Mouse (Mus musculus) E14TG2a.4 (cell line): ENCODE measurements at regions not wholly inside any gene's neighbourhood (a gene's known extent, or its start where the extent isn't known, plus 50 kb on each side); places are given as distances from the start of the nearest gene placed in this dataset.

Experiments
- H3K27me3 ChIP-seq: 2 replicates; pipeline ENCODE4 v1.6.1; 2014; ENCODE audit warnings: low read length, control low read depth; ENCODE audit not compliant: insufficient read depth
- H3K36me3 ChIP-seq: 2 replicates; pipeline ENCODE4 v1.6.1; 2014; ENCODE audit warnings: low read length, control low read depth; ENCODE audit not compliant: insufficient read depth
- H3K4me1 ChIP-seq: replicated peaks from 2 replicates; pipeline ENCODE4 v1.6.1; 2014; ENCODE audit warnings: low read depth, low read length, control low read depth
- H3K4me3 ChIP-seq: replicated peaks from 2 replicates; pipeline ENCODE4 v1.5.1; 2014; ENCODE audit warnings: mild to moderate bottlenecking, low read length
- H3K9me3 ChIP-seq: 2 replicates; pipeline ENCODE4 v1.6.1; 2014; ENCODE audit warnings: low read length, control low read depth
- CTCF ChIP-seq: conservative IDR thresholded peaks from 2 replicates; pipeline ENCODE4 v1.5.1; 2014; ENCODE audit warnings: low read length
- NANOG ChIP-seq: IDR thresholded peaks from 2 replicates; pipeline ENCODE4 v1.6.1; 2014; ENCODE audit warnings: borderline replicate concordance, low read length, mixed read lengths
- POU5F1 ChIP-seq: IDR thresholded peaks from 2 replicates; pipeline ENCODE4 v1.6.1; 2014; ENCODE audit warnings: low read length, borderline replicate concordance

DNA sequence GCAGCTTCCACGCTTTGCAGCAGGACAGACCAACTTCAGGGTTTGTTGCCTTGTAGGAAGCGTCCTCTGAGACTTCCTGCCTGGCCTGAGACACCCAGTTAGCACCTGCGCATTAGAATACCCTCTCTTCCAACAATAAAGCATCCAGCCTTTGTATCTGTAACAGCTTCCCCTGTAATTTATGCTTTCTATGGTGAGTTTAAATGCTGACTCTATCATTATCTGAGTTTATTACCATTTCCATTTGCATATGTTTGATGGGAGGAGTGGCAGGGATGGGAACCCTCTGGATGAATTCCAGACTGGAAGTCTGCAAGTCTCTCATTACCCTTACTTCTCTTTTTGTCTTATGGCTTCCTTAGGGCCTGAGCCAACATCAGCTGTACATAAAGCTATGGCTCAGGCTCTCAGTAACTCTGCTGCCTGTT, 415.8 kb downstream of the Brinp2 start:
- Histone ChIP-seq H3K27me3 (no peaks in the 10 kb centered on the region), H3K9me3 (no peaks in the 10 kb centered on the region)
- TF ChIP-seq NANOG (no peak), CTCF (no peak), POU5F1 (no peak)

DNA sequence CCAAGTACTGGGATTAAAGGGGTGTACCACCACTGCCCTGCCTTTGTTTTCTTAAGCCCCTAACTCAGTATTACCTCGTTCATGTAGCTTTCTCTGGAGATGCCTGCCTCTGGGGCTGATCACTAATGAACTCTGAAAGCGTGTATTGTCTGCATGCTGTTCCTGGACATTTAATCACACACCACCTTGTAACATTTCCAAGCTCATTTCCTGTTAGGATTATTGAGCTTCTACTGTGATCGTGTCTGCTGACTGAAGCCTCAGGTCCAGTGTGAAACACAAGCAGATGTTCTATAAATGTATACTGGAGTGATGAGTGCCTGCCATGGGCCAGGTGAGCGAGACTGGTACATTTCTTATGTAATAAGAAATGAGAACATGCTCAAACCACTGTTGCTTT, 398.6 kb downstream of the Brinp2 start:
- Histone ChIP-seq H3K27me3 (no peaks in the 10 kb centered on the region), H3K4me1 (no peaks in the 10 kb centered on the region), H3K9me3 (no peaks in the 10 kb centered on the region), H3K4me3 (no peak overlapping the region), H3K36me3 (no peaks in the 10 kb centered on the region)
- TF ChIP-seq NANOG: no peak
- TF ChIP-seq CTCF: no peak
- TF ChIP-seq POU5F1: no peak

More for the DNA sequence above, 415.8 kb downstream of the Brinp2 start:
- no peak overlapping the region for H3K4me3 ChIP-seq
- H3K36me3 ChIP-seq: no peaks in the 10 kb centered on the region
- H3K4me1 ChIP-seq: peaks cover 7% of the 10 kb centered on the region; the same call in 1 of the 2 replicates

DNA sequence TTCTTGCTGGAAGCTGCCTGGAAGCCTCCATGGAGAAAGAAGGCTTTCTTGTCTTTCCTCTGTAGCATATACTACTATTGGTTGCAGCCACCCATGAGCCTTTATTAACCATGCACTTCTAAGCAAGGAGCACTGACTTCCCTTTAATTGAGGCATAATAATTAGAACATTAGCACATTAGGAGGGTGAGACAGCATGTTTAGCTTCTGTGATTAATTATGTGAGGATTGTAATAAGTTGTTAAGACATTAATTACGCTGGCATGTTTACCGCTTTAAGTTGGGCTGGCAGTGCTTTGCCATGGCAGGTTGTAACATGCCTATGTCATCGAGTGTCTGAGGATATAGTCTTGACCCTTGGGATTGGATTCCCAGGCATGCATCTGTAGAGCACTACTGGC, 391.7 kb downstream of the Brinp2 start:
- H3K36me3 ChIP-seq: no peaks in the 10 kb centered on the region
- no peaks in the 10 kb centered on the region for H3K27me3 ChIP-seq
- no peaks in the 10 kb centered on the region for H3K9me3 ChIP-seq
- TF ChIP-seq NANOG: no peak
- no peak for TF ChIP-seq POU5F1
- no peak for TF ChIP-seq CTCF
- H3K4me1 ChIP-seq: no peaks in the 10 kb centered on the region
- H3K4me3 ChIP-seq: no peak overlapping the region

DNA sequence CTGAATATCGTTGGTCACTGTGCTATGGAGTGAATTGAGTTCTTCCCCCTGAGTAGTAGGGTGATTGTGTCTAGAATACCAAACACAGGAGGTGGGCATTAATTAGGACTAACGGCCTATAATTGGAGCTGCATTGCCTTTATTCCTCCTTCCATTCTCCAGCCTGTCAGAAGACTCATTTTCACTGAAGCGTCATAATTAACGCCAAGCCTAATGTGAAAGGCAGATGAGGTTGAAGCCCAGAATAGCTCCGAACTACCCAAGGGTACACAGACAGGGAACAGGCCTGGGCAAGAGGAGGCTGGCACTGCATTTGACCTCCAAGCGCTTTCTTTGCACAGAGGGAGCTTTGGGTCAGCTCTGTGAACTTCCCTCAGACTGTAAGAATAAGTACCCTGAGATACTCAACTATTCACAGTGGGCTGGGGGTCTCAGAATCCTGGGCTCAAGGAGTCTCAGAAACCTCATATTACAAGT, 386.5 kb downstream of the Brinp2 start:
- Histone ChIP-seq H3K27me3 (no peaks in the 10 kb centered on the region), H3K4me3 (no peak overlapping the region), H3K4me1 (no peaks in the 10 kb centered on the region), H3K36me3 (no peaks in the 10 kb centered on the region), H3K9me3 (no peaks in the 10 kb centered on the region)
- TF ChIP-seq CTCF: no peak
- TF ChIP-seq NANOG: no peak
- no peak for TF ChIP-seq POU5F1

DNA sequence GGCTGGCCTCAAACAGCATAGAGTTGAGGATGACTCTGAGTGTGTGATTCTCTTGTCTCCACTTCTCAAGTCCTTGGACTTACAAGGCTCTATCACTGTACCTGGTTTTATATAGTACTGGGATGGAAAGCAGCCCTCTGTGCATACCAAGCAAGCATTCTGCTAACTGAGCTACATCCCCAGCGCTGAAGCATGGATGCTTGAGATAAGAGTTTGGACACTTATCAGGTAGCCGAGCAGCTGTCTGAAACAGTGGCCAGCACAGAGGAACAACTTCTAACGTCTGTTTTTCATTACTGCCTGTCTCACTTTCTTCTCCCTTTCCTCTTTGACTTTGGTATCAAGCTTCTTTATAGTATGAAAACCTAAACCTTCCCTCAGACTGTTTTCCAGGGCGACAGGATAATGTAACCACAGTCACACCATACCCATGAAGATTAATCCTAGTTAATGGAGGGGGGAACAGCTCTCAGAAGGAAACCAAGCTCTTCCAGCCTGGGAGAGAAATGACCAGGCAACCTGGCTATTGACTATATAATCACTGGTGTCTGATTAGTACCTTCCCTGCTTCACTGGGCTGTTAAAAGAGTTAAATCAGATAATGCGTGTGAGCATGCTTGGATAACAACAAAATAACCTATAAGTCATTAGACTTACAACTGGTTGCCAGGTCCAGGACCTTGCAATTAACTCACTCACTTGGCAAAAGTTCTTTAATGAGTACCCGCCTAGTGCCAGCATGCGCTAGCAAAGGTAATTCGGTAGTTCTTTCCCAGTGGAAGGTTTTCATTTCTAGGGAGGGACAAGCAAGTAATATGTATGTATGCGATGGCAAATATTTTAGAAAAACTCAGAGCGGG, 382.5 kb downstream of the Brinp2 start:
- Histone ChIP-seq H3K27me3 (no peaks in the 10 kb centered on the region), H3K4me3 (no peak overlapping the region), H3K4me1 (no peaks in the 10 kb centered on the region), H3K9me3 (no peaks in the 10 kb centered on the region), H3K36me3 (no peaks in the 10 kb centered on the region)
- no peak for TF ChIP-seq CTCF
- TF ChIP-seq NANOG: no peak
- no peak for TF ChIP-seq POU5F1

DNA sequence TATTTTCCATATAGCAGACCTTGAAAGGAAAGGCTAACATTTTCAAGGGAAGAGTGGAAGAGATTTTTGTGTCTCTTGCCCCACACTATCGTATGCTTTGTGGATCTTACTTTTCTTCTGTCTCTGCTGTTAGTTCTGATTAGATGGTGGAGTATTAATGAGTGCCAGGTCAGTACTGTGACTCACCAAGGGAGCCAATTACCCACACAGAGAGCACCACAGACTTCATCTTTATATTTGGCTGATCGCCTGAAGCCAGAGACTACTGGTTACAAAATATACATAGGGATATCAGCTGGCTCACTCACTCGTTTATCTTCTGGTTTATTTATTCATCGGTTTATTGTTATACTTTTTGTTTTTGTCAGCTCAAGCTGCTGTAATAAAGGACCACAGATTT, 381.5 kb downstream of the Brinp2 start:
- Histone ChIP-seq H3K36me3 (no peaks in the 10 kb centered on the region), H3K9me3 (no peaks in the 10 kb centered on the region), H3K4me1 (no peaks in the 10 kb centered on the region), H3K27me3 (no peaks in the 10 kb centered on the region), H3K4me3 (no peak overlapping the region)
- TF ChIP-seq POU5F1: no peak
- no peak for TF ChIP-seq NANOG
- no peak for TF ChIP-seq CTCF

DNA sequence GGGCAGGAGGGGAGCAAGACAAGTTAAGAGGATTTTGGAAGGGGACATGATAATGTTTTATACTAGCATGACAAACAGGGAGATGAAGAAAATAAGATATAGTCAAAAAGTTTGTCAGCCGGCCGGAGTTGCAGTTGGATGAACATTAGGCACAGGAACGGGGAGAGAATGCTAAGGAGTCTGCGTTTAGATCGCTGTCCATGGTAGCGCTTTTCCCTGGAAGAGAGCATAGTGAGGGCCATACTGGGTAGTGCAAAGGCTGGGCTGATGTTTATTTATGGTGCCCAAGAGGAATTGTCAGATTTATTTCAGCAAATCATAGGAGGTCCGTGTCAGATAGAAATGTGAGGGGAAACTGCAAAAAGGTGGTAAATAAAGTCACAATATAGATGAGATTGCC, 337.0 kb downstream of the Brinp2 start:
- no peaks in the 10 kb centered on the region for H3K27me3 ChIP-seq
- no peak for TF ChIP-seq NANOG
- no peak for TF ChIP-seq CTCF
- TF ChIP-seq POU5F1: no peak
- no peaks in the 10 kb centered on the region for H3K36me3 ChIP-seq
- H3K4me1 ChIP-seq: no peaks in the 10 kb centered on the region
- no peaks in the 10 kb centered on the region for H3K9me3 ChIP-seq
- no peak overlapping the region for H3K4me3 ChIP-seq

DNA sequence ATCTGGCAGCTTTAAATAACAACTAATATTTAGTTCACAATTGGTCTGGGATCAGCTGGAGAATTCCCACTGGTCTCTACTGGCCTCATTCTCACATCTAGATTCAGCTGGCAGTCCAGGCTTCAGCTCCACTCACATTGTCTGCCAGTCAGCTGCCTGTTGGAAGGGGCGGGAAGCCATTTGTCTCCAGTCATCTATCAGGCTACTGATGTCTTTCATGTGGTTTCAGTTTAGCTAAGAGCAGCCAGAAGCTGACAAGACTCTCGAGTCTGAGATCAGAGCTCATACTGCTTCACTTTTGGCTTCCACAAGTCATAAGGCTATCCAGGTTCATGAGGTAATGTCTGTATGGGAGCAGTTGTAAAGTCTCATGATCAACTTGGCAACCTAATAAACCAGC, 316.4 kb downstream of the Brinp2 start:
- H3K9me3 ChIP-seq: no peaks in the 10 kb centered on the region

DNA sequence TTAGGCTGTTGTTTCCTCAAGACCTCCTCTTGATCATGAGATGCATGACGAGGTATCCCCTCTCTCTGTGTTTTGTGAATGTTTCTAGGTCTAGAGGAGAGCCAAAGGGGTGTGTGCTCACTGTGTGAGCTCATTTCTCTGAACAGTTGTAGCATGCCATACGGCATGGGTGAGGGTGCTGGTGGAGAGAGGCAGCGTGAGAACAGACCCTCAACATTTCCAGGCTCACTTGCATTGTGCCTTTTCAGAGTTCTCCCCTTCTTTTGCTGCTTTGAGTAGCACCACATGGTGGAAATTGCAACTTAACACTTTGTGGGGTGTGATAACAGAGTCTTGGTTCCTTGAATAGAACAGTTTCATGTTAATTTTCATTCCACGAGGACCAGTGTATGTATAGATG, 315.8 kb downstream of the Brinp2 start:
- no peaks in the 10 kb centered on the region for H3K27me3 ChIP-seq
- no peaks in the 10 kb centered on the region for H3K4me1 ChIP-seq
- no peak for TF ChIP-seq NANOG
- TF ChIP-seq CTCF: no peak
- no peak for TF ChIP-seq POU5F1
- H3K4me3 ChIP-seq: no peak overlapping the region
- no peaks in the 10 kb centered on the region for H3K9me3 ChIP-seq
- H3K36me3 ChIP-seq: no peaks in the 10 kb centered on the region

More for the DNA sequence above, 316.4 kb downstream of the Brinp2 start:
- Histone ChIP-seq H3K27me3 (no peaks in the 10 kb centered on the region), H3K4me1 (no peaks in the 10 kb centered on the region), H3K36me3 (no peaks in the 10 kb centered on the region), H3K4me3 (no peak overlapping the region)
- TF ChIP-seq CTCF: no peak
- no peak for TF ChIP-seq POU5F1
- TF ChIP-seq NANOG: no peak
